Mouse (Mus musculus) limb, embryonic 10.5 days (tissue): ENCODE measurements around the gene Klf14. TPM values are rescaled to one million over a fixed set of nuclear protein-coding genes. Genes with fewer than 3 reads are reported as not detected.

ENCODE experiments used
- DNase-seq: peaks from one replicate; pipeline ENCODE4 v3.0.0-alpha.2; 2017; ENCODE audit warnings: low spot score
- H3K27ac ChIP-seq: fragments of 300-500 bp; sonication (generic); 2 replicates; pipeline ENCODE4 v1.5.1; 2016; ENCODE audit warnings: mild to moderate bottlenecking
- H3K27me3 ChIP-seq: fragments of 300-500 bp; sonication (generic); 2 replicates; pipeline ENCODE4 v1.6.1; 2016; ENCODE audit warnings: low read depth, mild to moderate bottlenecking; ENCODE audit not compliant: poor library complexity, severe bottlenecking
- H3K36me3 ChIP-seq: fragments of 300-500 bp; sonication (generic); 2 replicates; pipeline ENCODE4 v1.6.1; 2016; ENCODE audit warnings: mild to moderate bottlenecking, moderate library complexity
- H3K4me1 ChIP-seq: fragments of 300-500 bp; sonication (generic); 2 replicates; pipeline ENCODE4 v1.6.1; 2016
- H3K4me3 ChIP-seq: fragments of 300-500 bp; sonication (generic); 2 replicates; pipeline ENCODE4 v1.5.1; 2016; ENCODE audit warnings: mild to moderate bottlenecking, moderate library complexity
- H3K9me3 ChIP-seq: fragments of 300-500 bp; sonication (generic); replicated peaks from 2 replicates; pipeline ENCODE4 v1.6.1; 2016; ENCODE audit warnings: mild to moderate bottlenecking
- WGBS: fragments of 180-500 bp; shearing (Covaris S2); methylation state at CpG from one replicate; pipeline ENCODE4 v1.1.7; 2016; 5-methylcytosine and 5-hydroxymethylcytosine counted together
- polyA plus RNA-seq: library from polyadenylated mRNA; unstranded; fragments of >200 nt; fragmentation: Nextera tagmentation; extraction: Ambion mirVana; gene quantifications from 2 replicates; pipeline ENCODE4 v1.2.1, GENCODE M21; 2016

Klf14 gene
- 0.73 and 1.1 TPM in 2 replicates for polyA plus RNA-seq

DNA sequence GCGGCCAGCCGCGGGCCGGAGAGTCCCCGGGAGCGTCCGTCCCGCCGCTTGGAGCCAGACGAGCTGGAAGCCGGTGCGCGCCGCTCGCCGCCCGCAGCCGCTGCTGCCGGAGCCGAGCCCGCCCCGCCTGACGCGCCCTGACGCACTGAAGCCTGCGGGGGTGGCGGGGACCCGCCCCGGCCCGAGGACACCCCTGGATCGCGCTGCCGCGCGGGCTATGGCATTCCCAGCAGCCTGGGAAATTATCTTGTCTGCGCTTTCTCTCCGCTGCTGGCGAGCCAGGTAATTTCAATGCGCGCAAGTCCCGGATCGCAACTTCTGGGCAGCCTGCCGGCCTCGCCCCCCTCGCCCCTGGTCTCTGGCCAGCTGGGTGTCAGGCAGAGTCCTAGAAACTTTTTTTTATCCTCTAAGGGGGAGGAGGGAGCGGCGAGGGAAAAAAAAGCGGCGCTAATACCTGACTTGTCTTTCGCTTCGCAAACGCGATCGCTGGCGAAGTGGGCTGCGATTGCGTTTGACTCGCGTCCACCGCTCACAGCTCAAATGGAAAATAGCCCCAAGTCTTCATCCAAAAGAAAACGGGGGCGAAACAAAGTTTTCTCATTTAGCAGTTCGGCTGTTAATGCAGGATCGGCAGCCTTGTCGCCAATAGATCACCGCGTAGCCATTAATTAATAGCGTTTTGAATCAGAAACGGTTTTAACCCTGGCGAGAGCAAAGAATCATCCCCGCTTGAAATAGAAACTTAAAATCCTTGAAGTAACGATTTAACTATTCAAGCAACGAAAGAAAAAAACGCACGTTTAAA, at the start of gene Klf14:
Gene Klf14 (minus strand): TSS at position 343 of the 805 bp plus-strand sequence.
- DNase-seq, result peak; percentile 79
- H3K27me3 ChIP-seq, result peaks cover 69% of the 10 kb centered on the region
- peaks cover 27% of the 10 kb centered on the region for H3K9me3 ChIP-seq
- peaks cover 8% of the 10 kb centered on the region for H3K4me1 ChIP-seq
- under 1% methylated on average over 70 of the region's 75 CpGs for WGBS
- peak within 1 kb of the TSS; percentile 59 for H3K27ac ChIP-seq
- peaks cover 11% of the 10 kb centered on the region for H3K36me3 ChIP-seq
- peak within 1 kb of the TSS; percentile 66 for H3K4me3 ChIP-seq

- Histone ChIP-seq H3K4me3 (no peak overlapping the region), H3K9me3 (no peaks in the 10 kb centered on the region), H3K27ac (no peak overlapping the region), H3K27me3 (no peaks in the 10 kb centered on the region), H3K4me1 (no peaks in the 10 kb centered on the region), H3K36me3 (no peaks in the 10 kb centered on the region)
- DNase-seq, result no peak
- WGBS, result 81% methylated on average over 6 of the region's 6 CpGs
These were observed 47.3 kb upstream of the Klf14 start for GRCm38 (mm10) chr6:31006111-31006600.

DNA sequence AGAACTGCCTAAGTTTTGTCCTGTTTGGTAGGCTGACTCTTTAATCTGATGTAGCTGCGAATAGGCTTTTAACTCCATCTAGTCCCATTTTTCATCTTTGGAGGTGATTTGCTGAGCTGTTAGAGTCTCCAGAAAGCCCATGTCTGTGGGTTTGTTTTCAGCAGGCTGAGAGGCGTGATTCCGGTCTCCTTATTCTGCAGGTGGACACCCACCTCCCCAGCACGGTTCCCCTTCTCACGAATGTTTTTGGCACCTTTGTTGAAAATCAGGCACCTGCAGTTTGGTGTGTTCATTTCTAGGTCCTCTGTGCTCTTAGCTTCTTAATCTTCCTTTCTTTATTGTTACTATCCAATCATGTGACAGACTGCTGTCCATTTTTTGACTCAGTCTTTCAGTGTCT, 27.5 kb upstream of the Klf14 start:
- Histone ChIP-seq H3K9me3 (no peaks in the 10 kb centered on the region), H3K4me3 (no peak overlapping the region), H3K27ac (no peak overlapping the region), H3K27me3 (no peaks in the 10 kb centered on the region), H3K4me1 (peaks cover 5% of the 10 kb centered on the region), H3K36me3 (no peaks in the 10 kb centered on the region)
- WGBS, result 92% methylated on average over 5 of the region's 5 CpGs
- DNase-seq, result no peak

GRCm38 (mm10) chr6:30983021-30983420, 24.1 kb upstream of the Klf14 start:
- WGBS, result 68% methylated on average over 4 of the region's 4 CpGs
- Histone ChIP-seq H3K27me3 (no peaks in the 10 kb centered on the region), H3K36me3 (no peaks in the 10 kb centered on the region), H3K4me1 (peaks cover 12% of the 10 kb centered on the region), H3K9me3 (no peaks in the 10 kb centered on the region), H3K27ac (peak overlapping the region; percentile 75), H3K4me3 (no peak overlapping the region)
- DNase-seq, result no peak

GRCm38 (mm10) chr6:30982372-30982980, 23.6 kb upstream of the Klf14 start:
- DNase-seq, result no peak
- Histone ChIP-seq H3K9me3 (no peaks in the 10 kb centered on the region), H3K27me3 (no peaks in the 10 kb centered on the region), H3K4me1 (peaks cover 12% of the 10 kb centered on the region), H3K4me3 (peak overlapping the region; percentile 29; the same call in 1 of the 2 replicates), H3K36me3 (no peaks in the 10 kb centered on the region), H3K27ac (peak overlapping the region; percentile 75)
- 27% methylated on average over 13 of the region's 13 CpGs for WGBS

GRCm38 (mm10) chr6:30981351-30981750, 22.5 kb upstream of the Klf14 start:
- WGBS, result 92% methylated on average over 5 of the region's 5 CpGs
- Histone ChIP-seq H3K27ac (no peak overlapping the region), H3K27me3 (no peaks in the 10 kb centered on the region), H3K9me3 (no peaks in the 10 kb centered on the region), H3K36me3 (no peaks in the 10 kb centered on the region), H3K4me1 (peaks cover 12% of the 10 kb centered on the region), H3K4me3 (no peak overlapping the region)
- no peak for DNase-seq

DNA sequence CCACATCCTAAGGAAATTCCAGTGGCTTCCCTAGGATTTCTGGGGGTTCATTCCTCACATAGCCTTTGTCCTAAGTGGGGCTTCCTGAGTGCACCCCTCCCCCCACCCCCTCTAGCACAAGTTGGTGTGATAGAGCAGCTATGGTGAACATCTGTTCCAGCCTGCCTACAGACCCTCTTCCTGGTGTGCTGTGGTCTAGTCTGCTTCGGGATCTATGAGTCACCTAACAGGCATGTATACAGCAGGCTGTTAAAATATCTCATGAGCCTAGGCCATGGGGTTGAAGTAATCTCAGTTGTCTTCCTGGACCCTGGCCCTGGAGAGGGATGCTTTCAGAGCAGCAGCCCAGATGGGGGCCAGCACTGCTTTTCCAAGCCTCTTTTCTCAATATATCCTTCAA, 19.7 kb upstream of the Klf14 start:
- Histone ChIP-seq H3K27me3 (no peaks in the 10 kb centered on the region), H3K4me3 (no peak overlapping the region), H3K36me3 (no peaks in the 10 kb centered on the region), H3K4me1 (peaks cover 12% of the 10 kb centered on the region), H3K27ac (0 out of 2 replicates have a peak overlapping the region, but pooled peaks have one; percentile 17), H3K9me3 (no peaks in the 10 kb centered on the region)
- DNase-seq, result no peak
- 74% methylated on average over 1 of the region's 1 CpGs for WGBS

DNA sequence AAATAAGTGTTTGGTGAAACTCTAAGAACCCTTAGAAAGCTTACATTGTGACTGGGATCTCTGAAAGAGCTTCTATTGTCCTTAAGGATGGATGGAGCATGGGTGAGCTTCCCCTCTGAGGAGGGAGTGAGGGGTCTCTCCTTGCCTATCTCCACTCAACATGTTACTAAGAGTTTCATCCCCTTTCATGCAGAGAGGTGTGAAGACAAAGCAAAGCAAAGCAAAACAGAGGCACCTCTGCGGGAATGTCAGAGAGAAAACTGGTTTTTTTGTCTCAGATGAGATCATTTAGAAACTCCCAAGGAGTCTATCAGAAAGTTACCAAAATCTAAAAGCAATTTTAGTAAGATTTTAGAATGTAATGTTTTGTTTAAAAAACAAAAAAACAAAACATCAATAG, 13.2 kb upstream of the Klf14 start:
- DNase-seq, result no peak
- Histone ChIP-seq H3K4me1 (no peaks in the 10 kb centered on the region), H3K27me3 (no peaks in the 10 kb centered on the region), H3K4me3 (no peak overlapping the region), H3K36me3 (no peaks in the 10 kb centered on the region), H3K27ac (no peak overlapping the region), H3K9me3 (no peaks in the 10 kb centered on the region)
- 83% methylated on average over 1 of the region's 1 CpGs for WGBS

DNA sequence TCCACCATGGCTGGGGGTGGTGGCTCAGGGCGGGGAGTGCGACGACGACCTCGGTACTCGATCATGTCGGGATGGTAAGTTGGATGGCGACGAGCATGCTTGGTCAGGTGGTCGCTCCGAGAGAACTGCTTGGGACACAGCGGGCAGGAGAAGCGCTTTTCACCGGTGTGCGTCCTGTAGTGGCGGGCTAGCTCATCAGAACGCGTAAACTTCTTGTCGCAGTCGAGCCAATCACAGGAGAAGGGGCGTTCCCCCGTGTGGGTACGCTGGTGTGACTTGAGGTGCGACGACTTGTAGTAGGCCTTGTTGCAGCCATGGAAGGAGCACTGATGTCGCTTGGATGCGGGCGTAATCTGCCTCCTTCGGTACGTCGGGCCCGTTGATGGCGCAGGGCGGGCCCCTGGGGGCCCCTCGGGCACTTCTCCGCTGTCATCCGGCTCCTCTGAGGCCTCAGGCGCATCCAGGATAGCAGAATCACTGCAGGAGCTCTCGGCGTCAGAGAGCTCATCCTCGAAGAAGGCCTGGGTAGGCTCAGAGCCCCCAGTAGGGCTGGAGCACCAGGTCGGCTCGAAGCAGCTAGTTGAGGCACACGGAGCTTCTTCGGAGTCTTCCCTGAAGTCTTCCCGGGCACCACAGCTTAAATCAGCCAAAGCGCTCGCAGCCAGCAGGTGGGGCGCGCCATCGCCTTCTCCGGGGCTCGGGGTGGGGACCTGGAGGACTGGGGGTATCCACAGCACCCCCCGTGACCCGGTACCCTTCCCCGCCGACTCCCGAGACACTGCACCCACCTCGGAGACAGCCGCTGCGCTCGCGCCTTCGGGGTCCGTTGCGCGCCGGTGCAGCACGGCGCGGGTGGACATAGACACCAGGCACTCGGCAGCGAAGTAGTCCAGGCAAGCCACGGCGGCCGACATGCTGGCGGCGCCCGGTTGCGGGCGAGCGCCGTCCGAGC, 818 bp downstream of the Klf14 start:
- peak overlapping the region; percentile 66 for H3K4me3 ChIP-seq
- H3K9me3 ChIP-seq, result peaks cover 27% of the 10 kb centered on the region
- peaks cover 60% of the 10 kb centered on the region for H3K27me3 ChIP-seq
- peaks cover 11% of the 10 kb centered on the region for H3K36me3 ChIP-seq
- DNase-seq, result peak; percentile 57
- 5% methylated on average over 84 of the region's 84 CpGs for WGBS
- H3K4me1 ChIP-seq, result peaks cover 8% of the 10 kb centered on the region
- H3K27ac ChIP-seq, result peak overlapping the region; percentile 59

GRCm38 (mm10) chr6:30939264-30939663, 19.6 kb downstream of the Klf14 start:
- Histone ChIP-seq H3K9me3 (no peaks in the 10 kb centered on the region), H3K27me3 (no peaks in the 10 kb centered on the region), H3K27ac (no peak overlapping the region), H3K36me3 (no peaks in the 10 kb centered on the region), H3K4me3 (no peak overlapping the region), H3K4me1 (peaks cover 5% of the 10 kb centered on the region; the same call in 1 of the 2 replicates)
- DNase-seq, result no peak
- 41% methylated on average over 5 of the region's 5 CpGs for WGBS

- Histone ChIP-seq H3K27ac (no peak overlapping the region), H3K4me1 (0 out of 2 replicates have a peak, but pooled peaks cover 2% of the 10 kb centered on the region), H3K27me3 (no peaks in the 10 kb centered on the region), H3K36me3 (no peaks in the 10 kb centered on the region), H3K4me3 (no peak overlapping the region), H3K9me3 (no peaks in the 10 kb centered on the region)
- 49% methylated on average over 2 of the region's 2 CpGs for WGBS
- DNase-seq, result no peak
These were observed 36.1 kb downstream of the Klf14 start for GRCm38 (mm10) chr6:30922821-30923220.

- Histone ChIP-seq H3K4me1 (0 out of 2 replicates have a peak, but pooled peaks cover 2% of the 10 kb centered on the region), H3K4me3 (no peak overlapping the region), H3K9me3 (no peaks in the 10 kb centered on the region), H3K27ac (no peak overlapping the region), H3K27me3 (no peaks in the 10 kb centered on the region), H3K36me3 (no peaks in the 10 kb centered on the region)
- 81% methylated on average over 10 of the region's 11 CpGs for WGBS
- DNase-seq, result no peak
These were observed 37.1 kb downstream of the Klf14 start for GRCm38 (mm10) chr6:30921826-30922225.
